Mouse (Mus musculus): ENCODE results near the gene Man1a2. TPM values are rescaled to one million over a fixed set of nuclear protein-coding genes. Genes with fewer than 3 reads are reported as not detected.
A peak's percentile ranks its signal among the peaks of the same experiment; 100 is the strongest.

Man1a2 gene
- polyA plus RNA-seq, 1 experiment = 31.7 TPM

DNA sequence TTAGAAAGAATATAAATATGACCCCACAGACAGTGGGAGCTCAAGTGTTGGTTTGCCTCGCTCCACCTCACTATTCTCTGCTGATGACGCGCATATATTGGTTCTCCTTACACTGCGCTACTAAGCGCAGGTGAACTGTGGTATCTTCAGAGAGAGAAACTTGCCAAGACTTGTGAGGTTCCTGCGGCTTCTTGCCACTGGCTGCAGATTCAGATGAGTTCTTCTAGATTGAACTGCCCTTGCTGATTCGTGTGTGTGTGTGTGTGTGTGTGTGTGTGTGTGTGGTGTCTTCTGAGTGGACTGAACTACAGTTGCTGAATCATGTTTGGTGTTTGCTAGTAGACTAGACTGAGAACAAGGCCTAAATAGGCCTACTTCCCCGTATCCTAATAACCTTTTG, 43.7 kb downstream of the Man1a2 start:
- peak overlapping the region; percentile 37 for H3K27ac ChIP-seq (ENCODE audit: insufficient read depth, low read depth, low read length)
- TF ChIP-seq POLR2A (IDR thresholded peaks at IDR 0.05; ENCODE audit: borderline replicate concordance, low read depth, low read length) (no peak), CTCF (IDR thresholded peaks at IDR 0.05; ENCODE audit: low read depth, low read length) (no peak)

DNA sequence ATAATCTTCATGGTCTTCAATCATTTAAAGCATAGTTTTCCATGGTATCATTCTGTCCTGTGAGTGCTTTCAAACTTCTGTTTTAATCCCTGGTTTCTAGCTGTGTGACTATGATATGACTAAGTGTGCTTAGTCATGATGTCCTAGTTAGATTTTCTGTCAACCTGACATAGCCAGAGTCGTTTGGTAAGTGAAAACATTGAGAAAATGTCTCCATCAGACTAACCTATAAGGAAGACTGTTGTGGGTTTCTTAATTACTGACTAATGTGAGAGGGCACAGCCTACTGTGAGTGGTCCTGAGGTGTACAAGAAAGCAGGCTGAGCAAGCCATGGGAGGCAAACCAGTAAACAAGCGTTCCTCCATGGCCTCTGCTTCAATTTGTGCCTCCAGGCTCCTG, 49.0 kb downstream of the Man1a2 start:
- TF ChIP-seq POLR2A (IDR thresholded peaks at IDR 0.05; ENCODE audit: borderline replicate concordance, low read depth, low read length) = no peak
- no peak for TF ChIP-seq CTCF (IDR thresholded peaks at IDR 0.05; ENCODE audit: low read depth, low read length)
- Histone ChIP-seq H3K4me1 (ENCODE audit: control insufficient read depth, insufficient read depth, low read length) (peaks cover 18% of the 10 kb centered on the region), H3K4me3 (ENCODE audit: insufficient read depth, low read length) (no peak overlapping the region), H3K27ac (ENCODE audit: insufficient read depth, low read depth, low read length) (no peak overlapping the region)

More for the DNA sequence above, 43.7 kb downstream of the Man1a2 start:
- H3K4me1 ChIP-seq (ENCODE audit: control insufficient read depth, insufficient read depth, low read length) = peaks cover 25% of the 10 kb centered on the region
- H3K4me3 ChIP-seq (ENCODE audit: insufficient read depth, low read length) = no peak overlapping the region

DNA sequence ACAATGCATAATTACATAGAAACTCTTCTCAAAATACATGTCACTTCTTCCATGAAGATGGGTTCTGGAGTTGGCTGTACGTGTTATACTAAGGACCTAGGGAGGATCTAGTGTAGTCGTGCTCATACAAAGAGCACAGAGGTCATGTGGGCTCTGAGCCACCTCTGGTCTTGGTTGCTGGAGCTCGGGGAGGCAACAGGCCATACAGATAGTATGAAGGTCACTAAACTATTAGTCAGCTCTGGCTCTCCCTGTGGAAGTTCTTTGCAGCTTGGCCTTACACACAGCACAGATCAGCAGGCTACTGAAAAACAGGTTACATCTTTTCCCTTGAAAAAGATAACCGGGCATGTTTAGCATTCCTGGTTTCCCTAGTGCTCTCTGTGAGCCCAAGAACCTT, 50.5 kb downstream of the Man1a2 start:
- TF ChIP-seq CTCF (IDR thresholded peaks at IDR 0.05; ENCODE audit: low read depth, low read length) (no peak), POLR2A (IDR thresholded peaks at IDR 0.05; ENCODE audit: borderline replicate concordance, low read depth, low read length) (no peak)
- Histone ChIP-seq H3K4me1 (ENCODE audit: control insufficient read depth, insufficient read depth, low read length) (peaks cover 12% of the 10 kb centered on the region), H3K27ac (ENCODE audit: insufficient read depth, low read depth, low read length) (no peak overlapping the region), H3K4me3 (ENCODE audit: insufficient read depth, low read length) (no peak overlapping the region)

DNA sequence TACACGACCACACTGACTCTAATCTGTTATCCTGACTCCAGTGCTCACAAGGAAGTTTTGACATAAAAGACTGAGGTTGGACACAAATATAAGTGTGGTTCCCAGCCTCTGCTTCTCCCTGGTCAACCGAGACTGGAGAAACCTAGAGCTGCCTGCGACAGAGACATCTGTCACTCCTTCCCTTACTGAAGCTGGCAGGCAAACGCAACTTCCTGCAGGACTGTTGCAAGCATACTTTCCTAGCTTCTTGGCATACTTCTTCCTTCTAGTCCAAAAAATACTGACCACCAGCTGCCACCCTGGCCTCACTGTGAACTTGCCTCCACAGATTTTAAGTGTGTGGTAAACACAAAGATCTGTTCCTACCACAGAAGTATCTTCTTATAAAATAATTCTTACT, 66.8 kb downstream of the Man1a2 start:
- TF ChIP-seq CTCF (IDR thresholded peaks at IDR 0.05; ENCODE audit: low read depth, low read length) (no peak), POLR2A (IDR thresholded peaks at IDR 0.05; ENCODE audit: borderline replicate concordance, low read depth, low read length) (no peak)
- Histone ChIP-seq H3K27ac (ENCODE audit: insufficient read depth, low read depth, low read length) (peak overlapping the region; percentile 60), H3K4me1 (ENCODE audit: control insufficient read depth, insufficient read depth, low read length) (peaks cover 10% of the 10 kb centered on the region), H3K4me3 (ENCODE audit: insufficient read depth, low read length) (no peak overlapping the region)

DNA sequence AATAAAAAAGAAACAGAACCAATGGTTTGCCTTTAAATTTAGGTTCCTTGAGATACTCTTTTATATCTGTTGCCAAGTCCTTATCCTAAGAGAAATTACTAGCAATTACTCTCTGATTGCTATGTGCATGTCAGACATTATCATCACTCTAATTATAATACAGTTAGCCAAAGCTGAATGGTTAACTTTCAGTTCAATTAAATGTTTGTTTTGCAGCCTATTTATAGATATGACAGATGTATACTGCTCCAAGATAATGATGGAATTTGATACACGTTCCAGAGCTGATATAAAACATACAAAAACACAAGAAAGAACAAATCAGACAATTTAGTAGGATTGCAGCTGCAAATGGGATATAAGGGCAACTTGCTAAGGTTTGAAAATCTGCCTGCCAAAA, 74.4 kb downstream of the Man1a2 start:
- H3K4me3 ChIP-seq (ENCODE audit: insufficient read depth, low read length) = no peak overlapping the region
- TF ChIP-seq POLR2A (IDR thresholded peaks at IDR 0.05; ENCODE audit: borderline replicate concordance, low read depth, low read length) (no peak), CTCF (IDR thresholded peaks at IDR 0.05; ENCODE audit: low read depth, low read length) (no peak)
- peaks cover 3% of the 10 kb centered on the region for H3K4me1 ChIP-seq (ENCODE audit: control insufficient read depth, insufficient read depth, low read length)
- no peak overlapping the region for H3K27ac ChIP-seq (ENCODE audit: insufficient read depth, low read depth, low read length)

DNA sequence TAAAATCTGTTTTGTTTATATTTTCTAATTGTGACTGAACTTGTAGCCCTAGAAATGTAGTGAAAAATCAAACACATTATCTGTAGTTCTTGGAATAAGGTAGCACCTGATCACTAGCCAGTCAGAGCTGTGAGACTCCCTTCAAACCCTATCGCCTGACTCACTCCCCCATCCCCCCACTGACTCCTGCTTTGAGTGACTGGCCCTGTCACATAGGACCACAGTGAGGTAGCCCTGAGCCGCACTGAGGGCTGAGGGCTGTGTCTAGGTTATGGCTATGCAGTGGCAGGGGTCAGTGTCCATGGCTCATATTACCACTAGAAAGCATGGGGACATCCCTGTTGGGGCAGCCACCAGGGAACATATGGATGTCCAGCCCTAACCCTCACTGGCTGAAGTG, 80.8 kb downstream of the Man1a2 start:
- no peak for TF ChIP-seq CTCF (IDR thresholded peaks at IDR 0.05; ENCODE audit: low read depth, low read length)
- TF ChIP-seq POLR2A (IDR thresholded peaks at IDR 0.05; ENCODE audit: borderline replicate concordance, low read depth, low read length) = no peak
- Histone ChIP-seq H3K4me1 (ENCODE audit: control insufficient read depth, insufficient read depth, low read length) (no peaks in the 10 kb centered on the region), H3K4me3 (ENCODE audit: insufficient read depth, low read length) (no peak overlapping the region), H3K27ac (ENCODE audit: insufficient read depth, low read depth, low read length) (no peak overlapping the region)

DNA sequence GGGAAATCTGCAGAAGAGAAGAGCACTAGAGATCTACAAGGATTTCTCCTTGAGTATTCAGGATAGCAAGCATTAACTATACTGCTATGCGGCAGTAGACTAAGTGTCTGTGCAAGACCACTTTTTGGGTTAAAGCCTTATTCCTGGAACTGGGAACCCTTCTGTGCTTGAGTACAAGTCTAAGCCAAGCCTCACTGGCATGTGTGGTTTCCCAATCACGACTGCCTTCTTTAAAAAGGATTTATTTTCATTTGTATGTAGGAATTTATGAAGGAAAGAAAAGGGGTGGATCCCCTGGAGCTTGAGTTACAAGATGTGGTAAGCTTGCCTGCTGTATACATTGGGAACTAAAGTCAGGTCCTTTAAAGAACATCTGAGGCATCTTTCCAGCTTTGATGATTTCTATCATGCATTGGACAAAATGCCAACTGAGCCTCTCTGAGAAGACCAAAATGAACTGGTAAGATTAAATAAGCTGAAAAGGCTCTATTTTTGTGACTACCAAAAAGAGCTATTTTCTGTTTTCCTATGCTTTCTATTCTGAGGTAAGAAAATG, 86.0 kb downstream of the Man1a2 start:
- TF ChIP-seq CTCF (IDR thresholded peaks at IDR 0.05; ENCODE audit: low read depth, low read length) (no peak), POLR2A (IDR thresholded peaks at IDR 0.05; ENCODE audit: borderline replicate concordance, low read depth, low read length) (no peak)
- no peak overlapping the region for H3K27ac ChIP-seq (ENCODE audit: insufficient read depth, low read depth, low read length)
- no peak overlapping the region for H3K4me3 ChIP-seq (ENCODE audit: insufficient read depth, low read length)
- H3K4me1 ChIP-seq (ENCODE audit: control insufficient read depth, insufficient read depth, low read length) = no peaks in the 10 kb centered on the region; the same call in 1 of the 2 replicates

DNA sequence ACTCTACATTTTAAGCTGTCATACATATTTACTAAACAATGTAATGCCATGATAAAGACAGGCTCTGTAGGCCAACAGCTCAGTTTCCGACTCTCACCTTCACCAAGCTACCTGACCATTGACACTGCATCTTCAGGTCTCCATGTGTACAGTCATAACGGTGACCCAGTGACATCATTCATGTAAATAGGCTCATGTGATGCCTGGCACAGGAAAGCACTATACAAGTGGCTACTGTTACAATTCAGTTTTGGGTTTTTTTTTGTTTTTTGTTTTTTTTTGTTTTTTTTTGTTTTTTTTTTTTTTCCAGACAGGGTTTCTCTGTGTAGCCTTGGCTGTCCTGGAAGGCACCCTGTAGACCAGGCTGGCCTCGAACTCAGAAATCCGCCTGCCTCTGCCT, 94.2 kb downstream of the Man1a2 start:
- TF ChIP-seq CTCF (IDR thresholded peaks at IDR 0.05; ENCODE audit: low read depth, low read length) = no peak
- TF ChIP-seq POLR2A (IDR thresholded peaks at IDR 0.05; ENCODE audit: borderline replicate concordance, low read depth, low read length) = no peak
- H3K4me3 ChIP-seq (ENCODE audit: insufficient read depth, low read length) = no peak overlapping the region
- H3K27ac ChIP-seq (ENCODE audit: insufficient read depth, low read depth, low read length) = no peak overlapping the region
- 0 out of 2 replicates have a peak, but pooled peaks cover under 1% of the 10 kb centered on the region for H3K4me1 ChIP-seq (ENCODE audit: control insufficient read depth, insufficient read depth, low read length)

DNA sequence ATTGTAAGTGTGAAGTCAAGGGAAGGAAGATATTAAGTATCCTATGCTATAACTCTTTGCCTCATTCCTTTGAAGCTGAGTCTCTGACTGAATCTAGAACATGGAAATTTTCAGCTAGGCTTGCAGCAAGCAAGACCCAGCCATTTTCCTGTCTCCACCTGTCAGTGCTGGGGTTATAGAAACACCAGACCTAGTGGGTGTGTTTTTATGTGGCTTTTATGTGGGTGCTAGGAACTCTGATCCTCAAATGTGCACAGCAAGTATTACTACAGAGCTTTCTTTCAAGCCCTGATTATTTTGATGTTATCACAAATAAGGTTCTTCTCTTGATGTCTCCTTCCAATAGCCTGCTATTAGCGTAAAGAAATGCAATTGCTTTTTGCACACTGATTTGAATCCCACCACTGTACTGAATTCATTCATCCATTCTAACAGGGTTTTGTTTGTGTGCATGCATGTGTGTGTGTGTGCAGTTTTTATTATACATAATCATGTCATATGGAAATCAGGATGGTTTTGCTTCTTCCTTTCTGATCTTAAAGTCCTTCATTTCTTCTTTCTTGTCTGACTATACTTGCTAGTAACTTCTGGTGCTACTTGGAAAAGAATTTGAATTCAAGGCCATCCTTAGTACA, 102.5 kb downstream of the Man1a2 start:
- no peak overlapping the region for H3K4me3 ChIP-seq (ENCODE audit: insufficient read depth, low read length)
- H3K27ac ChIP-seq (ENCODE audit: insufficient read depth, low read depth, low read length) = no peak overlapping the region
- no peak for TF ChIP-seq POLR2A (IDR thresholded peaks at IDR 0.05; ENCODE audit: borderline replicate concordance, low read depth, low read length)
- no peak for TF ChIP-seq CTCF (IDR thresholded peaks at IDR 0.05; ENCODE audit: low read depth, low read length)
- 0 out of 2 replicates have a peak, but pooled peaks cover 2% of the 10 kb centered on the region for H3K4me1 ChIP-seq (ENCODE audit: control insufficient read depth, insufficient read depth, low read length)

DNA sequence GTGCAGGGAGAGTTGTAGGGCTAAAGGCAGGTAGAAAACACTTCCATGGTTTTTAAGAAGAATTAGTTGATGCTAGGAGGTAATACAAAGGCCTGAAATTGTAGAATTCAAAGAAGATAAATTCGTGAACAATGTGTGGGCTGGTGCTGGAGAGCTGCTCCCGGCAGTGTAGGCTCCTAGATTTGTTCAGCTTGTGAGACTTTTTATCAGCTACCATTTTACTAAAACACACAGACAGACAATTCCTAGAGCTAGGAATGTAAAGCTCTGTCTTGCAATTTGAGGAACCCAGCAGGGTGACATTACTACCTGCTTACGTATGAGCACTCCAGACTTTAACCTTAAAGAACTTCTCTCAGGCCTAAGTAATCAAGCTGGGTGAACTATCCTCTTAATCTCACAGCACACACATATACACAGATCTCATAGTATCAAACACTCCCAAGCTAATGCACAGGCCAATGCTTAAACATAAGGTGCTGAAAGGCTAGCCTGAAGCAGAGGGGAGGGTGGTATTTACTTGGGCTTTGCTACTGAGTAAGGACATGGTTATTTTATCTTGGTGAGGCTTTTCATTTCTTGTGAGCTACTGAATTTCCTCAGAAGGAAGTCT, 112.6 kb downstream of the Man1a2 start:
- Histone ChIP-seq H3K4me1 (ENCODE audit: control insufficient read depth, insufficient read depth, low read length) (no peaks in the 10 kb centered on the region), H3K4me3 (ENCODE audit: insufficient read depth, low read length) (no peak overlapping the region)
- no peak for TF ChIP-seq POLR2A (IDR thresholded peaks at IDR 0.05; ENCODE audit: borderline replicate concordance, low read depth, low read length)
- no peak for TF ChIP-seq CTCF (IDR thresholded peaks at IDR 0.05; ENCODE audit: low read depth, low read length)

More for the DNA sequence above, 112.6 kb downstream of the Man1a2 start:
- no peak overlapping the region for H3K27ac ChIP-seq (ENCODE audit: insufficient read depth, low read depth, low read length)
